In the genomic region with DNA sequence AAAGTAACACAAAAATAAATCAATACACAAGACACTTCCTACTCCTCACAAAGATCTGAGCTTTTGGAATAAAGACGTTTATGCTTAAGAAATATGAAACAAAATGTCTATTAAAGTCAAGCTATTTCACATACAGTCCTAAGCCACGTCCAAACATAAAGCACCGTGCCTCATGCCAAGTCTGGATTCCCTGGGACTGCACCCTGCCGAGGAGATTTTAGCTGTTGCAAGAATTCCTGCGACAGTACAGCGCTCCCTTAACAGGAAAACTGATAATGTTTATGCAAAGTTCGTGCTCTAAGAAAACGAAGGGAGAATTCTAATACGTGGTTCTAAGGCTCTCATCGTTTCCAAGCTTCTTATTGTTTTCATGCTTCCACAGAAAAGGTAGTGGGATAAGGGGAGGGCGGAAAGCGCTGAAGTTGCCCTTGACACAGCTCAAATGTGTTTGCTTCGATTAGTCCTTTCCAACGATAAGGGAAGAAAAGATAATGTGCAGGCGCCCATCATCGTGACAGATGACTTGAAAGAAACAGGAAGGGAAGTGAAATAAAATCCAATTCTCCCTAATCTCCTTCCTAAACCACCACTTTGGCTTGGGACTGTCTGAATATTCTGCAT, we compare ENCODE assay signal across 20 mouse cellular contexts. TPM values are rescaled to one million over a fixed set of nuclear protein-coding genes. Genes with fewer than 3 reads are reported as not detected.
DNase-seq lines count a peak whose midpoint lies in the region; ATAC-seq and TF ChIP-seq lines count a peak whose summit lies in the region.
"Had no signal": no experiment of that assay in that cellular context is flagged by ENCODE, and none has a peak within 500 bp of the region (broad histone marks: within the 10 kb centered on the region; RNA-seq: fewer than 3 reads in every experiment).

No protein-coding gene starts in this region.

- no peaks in the 10 kb centered on the region for H3K36me3 ChIP-seq in heart, embryonic 12.5 days
- H3K36me3 ChIP-seq in lung, embryonic 15.5 days = no peaks in the 10 kb centered on the region
- no peaks in the 10 kb centered on the region for H3K36me3 ChIP-seq in intestine, postnatal 0 days (ENCODE audit: control insufficient read depth, insufficient read depth)
- no peaks in the 10 kb centered on the region for H3K36me3 ChIP-seq in stomach, embryonic 15.5 days
- H3K36me3 ChIP-seq: limb, embryonic 15.5 days had no signal

- H3K27ac ChIP-seq in heart, embryonic 12.5 days (ENCODE audit: poor library complexity, severe bottlenecking) = no peak overlapping the region
- no peak overlapping the region for H3K27ac ChIP-seq in lung, embryonic 15.5 days
- H3K27ac ChIP-seq in intestine, postnatal 0 days (ENCODE audit: low read depth, low read length) = no peak overlapping the region
- H3K27ac ChIP-seq in stomach, embryonic 15.5 days = no peak overlapping the region
- H3K27ac ChIP-seq: hindbrain, embryonic 14.5 days; limb, embryonic 15.5 days had no signal

- H3K4me3 ChIP-seq in heart, embryonic 12.5 days = peak overlapping the region; percentile 22; the same call in 1 of the 2 replicates
- no peak overlapping the region for H3K4me3 ChIP-seq in lung, embryonic 15.5 days
- no peak overlapping the region for H3K4me3 ChIP-seq in intestine, postnatal 0 days (ENCODE audit: low read depth, low read length)
- H3K4me3 ChIP-seq in stomach, embryonic 15.5 days (replicated peaks) = no peak overlapping the region
- H3K4me3 ChIP-seq: erythroblast, embryonic 14.5 days; limb, embryonic 15.5 days had no signal

- H3K4me2 ChIP-seq in heart, embryonic 12.5 days = peak overlapping the region; percentile 51
- peak overlapping the region; percentile 23 for H3K4me2 ChIP-seq in lung, embryonic 15.5 days
- H3K4me2 ChIP-seq in intestine, postnatal 0 days (replicated peaks; ENCODE audit: low read depth) = peak overlapping the region; percentile 42
- peak overlapping the region; percentile 43 for H3K4me2 ChIP-seq in stomach, embryonic 15.5 days
- H3K4me2 ChIP-seq: hindbrain, embryonic 14.5 days; limb, embryonic 15.5 days had no signal

- ATAC-seq in heart, embryonic 12.5 days (ENCODE audit: insufficient number of reproducible peaks, low FRiP score) = 0 out of 2 replicates have a peak, but pooled peaks have one; percentile 48
- ATAC-seq in lung, embryonic 15.5 days (ENCODE audit: borderline replicate concordance, extremely low read depth, low FRiP score, low TSS enrichment) = no peak
- no peak for ATAC-seq in intestine, postnatal 0 days
- no peak for ATAC-seq in stomach, embryonic 15.5 days (ENCODE audit: insufficient read depth, low FRiP score, low read depth)
- ATAC-seq: forebrain, embryonic 16.5 days; midbrain, embryonic 16.5 days had no signal

- H3K27me3 ChIP-seq in heart, embryonic 12.5 days (replicated peaks) = no peaks in the 10 kb centered on the region
- no peaks in the 10 kb centered on the region for H3K27me3 ChIP-seq in lung, embryonic 15.5 days
- no peaks in the 10 kb centered on the region for H3K27me3 ChIP-seq in intestine, postnatal 0 days (replicated peaks; ENCODE audit: control insufficient read depth, insufficient read depth, low read length)
- H3K27me3 ChIP-seq in stomach, embryonic 15.5 days (replicated peaks) = no peaks in the 10 kb centered on the region
- H3K27me3 ChIP-seq: CH12.LX; limb, embryonic 15.5 days had no signal

- WGBS in heart, embryonic 12.5 days = 35% methylated on average over 16 of the region's 16 CpGs
- 41% methylated on average over 16 of the region's 16 CpGs for WGBS in lung, embryonic 15.5 days
- 45% methylated on average over 16 of the region's 16 CpGs for WGBS in intestine, postnatal 0 days
- 44% methylated on average over 16 of the region's 16 CpGs for WGBS in stomach, embryonic 15.5 days

- intact Hi-C loops in heart, postnatal 36 days (cut with DNase I) = loop anchor here (5.0 kb wide), 1 partner anchor 174 kb away; no protein-coding TSS in a partner anchor

- no peaks in the 10 kb centered on the region; the same call in 1 of the 2 replicates for H3K9me3 ChIP-seq in heart, embryonic 12.5 days (replicated peaks)
- H3K9me3 ChIP-seq in lung, embryonic 15.5 days = no peaks in the 10 kb centered on the region
- no peaks in the 10 kb centered on the region for H3K9me3 ChIP-seq in intestine, postnatal 0 days (ENCODE audit: control insufficient read depth)
- H3K9me3 ChIP-seq in stomach, embryonic 15.5 days = no peaks in the 10 kb centered on the region
- H3K9me3 ChIP-seq: limb, embryonic 15.5 days had no signal

- DNase-seq in heart, postnatal 36 days = no peak
- DNase-seq in lung, postnatal 4 days = no peak
- DNase-seq in layer of hippocampus, postnatal 10 days (ENCODE audit: low spot score in 2 of 2) = no peak
- no peak for DNase-seq in ovary, adult 18-20 months (ENCODE audit: low spot score)
- DNase-seq: adrenal gland, postnatal 10 days; cerebellum, adult 11-12 months; kidney, adult 18-20 months; kidney, postnatal 10 days; layer of hippocampus, adult 9-11 months; thymus, adult 2 months had no signal

- TF ChIP-seq CTCF in intestine, postnatal 0 days (IDR thresholded peaks at IDR 0.05; ENCODE audit: low read depth) = no peak

- no peaks in the 10 kb centered on the region for H3K4me1 ChIP-seq in heart, embryonic 12.5 days (replicated peaks)
- no peaks in the 10 kb centered on the region for H3K4me1 ChIP-seq in lung, embryonic 15.5 days
- 0 out of 2 replicates have a peak, but pooled peaks cover 3% of the 10 kb centered on the region for H3K4me1 ChIP-seq in intestine, postnatal 0 days (replicated peaks; ENCODE audit: control insufficient read depth, insufficient read depth, low read length)
- H3K4me1 ChIP-seq in stomach, embryonic 15.5 days = no peaks in the 10 kb centered on the region
- H3K4me1 ChIP-seq: limb, embryonic 15.5 days had no signal

- no peak overlapping the region for H3K9ac ChIP-seq in heart, embryonic 12.5 days
- no peak overlapping the region for H3K9ac ChIP-seq in lung, embryonic 15.5 days
- no peak overlapping the region for H3K9ac ChIP-seq in intestine, postnatal 0 days (ENCODE audit: low read depth, low read length)
- H3K9ac ChIP-seq in stomach, embryonic 15.5 days = no peak overlapping the region
- H3K9ac ChIP-seq: hindbrain, embryonic 14.5 days; limb, embryonic 15.5 days had no signal

RNA-seq across cellular contexts. Expression of a gene that starts 23.8 kb away (rescaled TPM):
- 501 and 526 TPM in 2 replicates for polyA plus RNA-seq in heart, embryonic 12.5 days (2016; fragmentation: Nextera tagmentation; extraction: Ambion mirVana)
- total RNA-seq in heart, postnatal 36 days (2021) = 1,000 to 10,000 TPM; 1,207 to 1,289 TPM
- polyA plus RNA-seq in lung, embryonic 15.5 days (2015; fragmentation: Nextera tagmentation; extraction: Ambion mirVana) = 204 and 211 TPM in 2 replicates
- 519 and 553 TPM in 2 replicates for polyA plus RNA-seq in intestine, postnatal 0 days (2015; fragmentation: Nextera tagmentation; extraction: Ambion mirVana)
- polyA plus RNA-seq in stomach, embryonic 15.5 days (2015; fragmentation: Nextera tagmentation; extraction: Ambion mirVana) = 258 and 261 TPM in 2 replicates
- total RNA-seq in layer of hippocampus, postnatal 10 days (2021) = 100 to 1,000 TPM; 182 to 196 TPM
